Mouse (Mus musculus) neural tube, embryonic 13.5 days (tissue): ENCODE data around the gene Lrwd1. TPM values are rescaled to one million over a fixed set of nuclear protein-coding genes. Genes with fewer than 3 reads are reported as not detected.
"Not testable (repeated sequence)": the region's sequence is repeated elsewhere in the genome, so short reads cannot be mapped to it uniquely, and the experiment has no call there.

ENCODE experiments used
- ATAC-seq: fragments of 200-750 bp; cut with Nextera tagmentation; 2 replicates; pipeline ENCODE4 v1.8.0; 2017; ENCODE audit warnings: low read depth, mild to moderate bottlenecking, moderate TSS enrichment, moderate library complexity
- H3K27ac ChIP-seq: fragments of 300-500 bp; sonication (generic); replicated peaks from 2 replicates; pipeline ENCODE4 v1.5.1; 2015; ENCODE audit warnings: moderate library complexity, mild to moderate bottlenecking, inconsistent platforms
- H3K27me3 ChIP-seq: fragments of 300-500 bp; sonication (generic); 2 replicates; pipeline ENCODE4 v1.6.1; 2015; ENCODE audit warnings: mild to moderate bottlenecking, inconsistent platforms
- H3K36me3 ChIP-seq: fragments of 300-500 bp; sonication (generic); 2 replicates; pipeline ENCODE4 v1.6.1; 2015; ENCODE audit warnings: mild to moderate bottlenecking, inconsistent platforms
- H3K4me1 ChIP-seq: fragments of 300-500 bp; sonication (generic); replicated peaks from 2 replicates; pipeline ENCODE4 v1.6.1; 2015; ENCODE audit warnings: inconsistent platforms
- H3K4me2 ChIP-seq: fragments of 300-500 bp; sonication (generic); 2 replicates; pipeline ENCODE4 v1.6.1; 2015; ENCODE audit warnings: inconsistent platforms, mild to moderate bottlenecking, moderate library complexity
- H3K4me3 ChIP-seq: fragments of 300-500 bp; sonication (generic); 2 replicates; pipeline ENCODE4 v1.5.1; 2015; ENCODE audit warnings: mild to moderate bottlenecking, inconsistent platforms
- H3K9ac ChIP-seq: fragments of 300-500 bp; sonication (generic); 2 replicates; pipeline ENCODE4 v1.6.1; 2015; ENCODE audit warnings: moderate library complexity, mild to moderate bottlenecking, inconsistent platforms
- H3K9me3 ChIP-seq: fragments of 300-500 bp; sonication (generic); 2 replicates; pipeline ENCODE4 v1.6.1; 2016; ENCODE audit warnings: inconsistent platforms
- WGBS: fragments of 180-500 bp; shearing (Covaris S2); methylation state at CpG from one replicate; pipeline ENCODE4 v1.1.7; 2015; 5-methylcytosine and 5-hydroxymethylcytosine counted together
- polyA plus RNA-seq: library from polyadenylated mRNA; unstranded; fragments of >200 nt; fragmentation: Nextera tagmentation; extraction: Ambion mirVana; gene quantifications from 2 replicates; pipeline ENCODE4 v1.2.1, GENCODE M21; 2015

The Lrwd1 gene
- polyA plus RNA-seq, 1 experiment from 2014 or later, result 25.0 TPM

GRCm38 (mm10) chr5:136169626-136170511 is 34.0 kb upstream of the Lrwd1 start:
- peaks cover 45% of the 10 kb centered on the region for H3K4me1 ChIP-seq
- H3K27me3 ChIP-seq, result peaks cover 6% of the 10 kb centered on the region; the same call in 1 of the 2 replicates
- H3K4me2 ChIP-seq, result peak overlapping the region; percentile 90
- peak overlapping the region; percentile 79 for H3K27ac ChIP-seq
- 0 out of 2 replicates have a peak, but pooled peaks cover 5% of the 10 kb centered on the region for H3K9me3 ChIP-seq
- peaks cover 20% of the 10 kb centered on the region for H3K36me3 ChIP-seq
- H3K9ac ChIP-seq, result peak overlapping the region; percentile 84
- peak; percentile 64 for ATAC-seq
- H3K4me3 ChIP-seq, result peak overlapping the region; percentile 65
- 12% methylated on average over 15 of the region's 15 CpGs for WGBS

GRCm38 (mm10) chr5:136168071-136168470 is 32.2 kb upstream of the Lrwd1 start:
- Histone ChIP-seq H3K4me1 (peaks cover 44% of the 10 kb centered on the region), H3K36me3 (peaks cover 20% of the 10 kb centered on the region), H3K27me3 (peaks cover 6% of the 10 kb centered on the region; the same call in 1 of the 2 replicates), H3K27ac (no peak overlapping the region), H3K9me3 (0 out of 2 replicates have a peak, but pooled peaks cover 5% of the 10 kb centered on the region), H3K4me2 (no peak overlapping the region), H3K4me3 (no peak overlapping the region), H3K9ac (no peak overlapping the region)
- 92% methylated on average over 3 of the region's 3 CpGs for WGBS
- ATAC-seq, result no peak

GRCm38 (mm10) chr5:136167296-136167695 is 31.4 kb upstream of the Lrwd1 start:
- no peak overlapping the region for H3K4me3 ChIP-seq
- H3K9ac ChIP-seq, result no peak overlapping the region
- H3K27ac ChIP-seq, result no peak overlapping the region
- H3K4me1 ChIP-seq, result peaks cover 44% of the 10 kb centered on the region
- WGBS, result 90% methylated on average over 4 of the region's 4 CpGs
- no peak overlapping the region for H3K4me2 ChIP-seq
- H3K9me3 ChIP-seq, result 0 out of 2 replicates have a peak, but pooled peaks cover 5% of the 10 kb centered on the region
- no peak for ATAC-seq
- H3K36me3 ChIP-seq, result peaks cover 20% of the 10 kb centered on the region
- peaks cover 3% of the 10 kb centered on the region; the same call in 1 of the 2 replicates for H3K27me3 ChIP-seq

DNA sequence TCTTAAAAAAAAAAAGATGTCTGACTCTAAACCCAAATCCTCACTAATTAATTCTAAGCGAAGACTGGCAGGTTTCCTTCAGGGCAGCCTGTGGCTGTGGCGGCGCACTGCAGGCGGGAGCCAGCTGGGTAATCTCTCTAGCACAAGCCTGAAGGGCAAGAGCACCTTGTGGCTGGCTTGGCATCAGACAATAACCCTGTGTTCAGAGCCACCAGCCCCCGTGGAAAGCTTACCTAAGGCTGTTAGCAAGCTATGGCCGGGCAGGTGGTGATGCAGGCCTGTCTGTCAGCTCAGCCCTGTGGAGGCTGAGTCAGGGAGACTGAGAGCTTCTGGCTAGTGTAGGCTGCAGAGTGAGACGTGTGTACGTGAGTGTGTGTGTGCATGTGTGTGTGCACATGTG is 29.4 kb upstream of the Lrwd1 start:
- Histone ChIP-seq H3K27ac (peak overlapping the region; percentile 28; the same call in 1 of the 2 replicates), H3K27me3 (no peaks in the 10 kb centered on the region), H3K4me1 (peaks cover 30% of the 10 kb centered on the region), H3K9ac (peak overlapping the region; percentile 17; the same call in 1 of the 2 replicates), H3K4me2 (no peak overlapping the region), H3K9me3 (0 out of 2 replicates have a peak, but pooled peaks cover 5% of the 10 kb centered on the region), H3K36me3 (peaks cover 33% of the 10 kb centered on the region), H3K4me3 (no peak overlapping the region)
- ATAC-seq, result no peak
- 75% methylated on average over 8 of the region's 8 CpGs for WGBS

DNA sequence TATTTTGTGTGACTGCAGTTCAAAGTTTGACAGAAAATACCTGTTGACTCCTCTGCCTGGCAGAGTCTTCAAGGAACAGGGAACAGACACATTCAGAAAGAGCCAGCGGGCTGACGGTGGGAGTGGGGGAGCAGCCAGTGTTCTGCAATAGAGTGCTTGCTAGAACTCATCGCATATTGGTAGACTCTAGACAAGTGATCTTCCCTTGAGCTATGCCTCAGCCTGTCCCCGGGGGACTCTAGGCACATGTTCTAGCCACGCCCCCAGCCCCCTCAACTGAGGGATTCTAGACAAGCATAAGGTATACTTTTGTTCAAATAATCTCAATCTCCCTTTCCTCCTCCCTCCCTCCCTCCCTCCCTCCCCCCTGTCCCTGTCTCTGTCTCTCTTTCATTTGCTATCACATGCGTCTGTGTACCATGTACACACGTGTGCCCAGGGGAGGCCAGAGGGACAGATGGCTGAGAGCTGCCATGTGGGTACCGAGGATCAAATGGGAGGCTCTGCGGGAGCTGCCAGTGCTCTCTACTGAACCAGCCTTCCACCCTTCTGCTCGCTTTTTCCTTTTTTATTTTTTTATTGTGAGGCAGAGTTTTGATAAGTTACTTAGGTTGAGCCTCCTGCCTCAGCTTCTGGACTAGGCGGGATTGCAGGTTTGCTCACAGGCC is 28.1 kb upstream of the Lrwd1 start:
- no peaks in the 10 kb centered on the region for H3K27me3 ChIP-seq
- peaks cover 35% of the 10 kb centered on the region for H3K36me3 ChIP-seq
- no peak overlapping the region for H3K4me3 ChIP-seq
- H3K9ac ChIP-seq, result no peak overlapping the region
- 0 out of 2 replicates have a peak, but pooled peaks cover 5% of the 10 kb centered on the region for H3K9me3 ChIP-seq
- peaks cover 22% of the 10 kb centered on the region for H3K4me1 ChIP-seq
- ATAC-seq, result no peak; the same call in 1 of the 2 replicates
- WGBS, result 67% methylated on average over 11 of the region's 11 CpGs
- H3K4me2 ChIP-seq, result no peak overlapping the region
- H3K27ac ChIP-seq, result peak overlapping the region; percentile 28; the same call in 1 of the 2 replicates

DNA sequence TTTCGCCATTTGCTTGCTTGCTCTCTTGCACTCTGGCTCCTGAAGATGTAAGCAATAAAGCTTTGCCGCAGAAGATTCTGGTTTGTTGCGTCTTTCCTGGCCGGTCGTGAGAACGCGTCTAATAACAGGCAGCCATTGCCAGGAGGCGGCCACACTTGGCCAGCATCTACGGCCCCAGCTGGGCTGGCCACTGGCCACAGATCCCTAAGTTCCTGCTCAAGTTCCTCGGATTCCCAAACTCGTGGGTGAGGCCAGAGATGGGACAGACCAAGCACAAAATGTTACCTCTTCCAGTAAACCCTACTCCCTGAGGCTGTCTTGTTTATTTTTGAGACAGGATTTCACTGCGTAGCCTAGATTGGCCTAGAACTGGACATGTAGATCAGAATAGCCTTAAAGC is 24.2 kb upstream of the Lrwd1 start:
- 91% methylated on average over 11 of the region's 12 CpGs for WGBS

GRCm38 (mm10) chr5:136155399-136155798 is 19.5 kb upstream of the Lrwd1 start:
- ATAC-seq, result no peak
- WGBS, result 94% methylated on average over 5 of the region's 5 CpGs

More for the DNA sequence above, 24.2 kb upstream of the Lrwd1 start:
- H3K4me1 ChIP-seq, H3K9ac ChIP-seq, H3K27ac ChIP-seq, H3K4me2 ChIP-seq, H3K9me3 ChIP-seq, H3K27me3 ChIP-seq, ATAC-seq, H3K4me3 ChIP-seq: not testable (repeated sequence)
- peaks cover 15% of the 10 kb centered on the region for H3K36me3 ChIP-seq

DNA sequence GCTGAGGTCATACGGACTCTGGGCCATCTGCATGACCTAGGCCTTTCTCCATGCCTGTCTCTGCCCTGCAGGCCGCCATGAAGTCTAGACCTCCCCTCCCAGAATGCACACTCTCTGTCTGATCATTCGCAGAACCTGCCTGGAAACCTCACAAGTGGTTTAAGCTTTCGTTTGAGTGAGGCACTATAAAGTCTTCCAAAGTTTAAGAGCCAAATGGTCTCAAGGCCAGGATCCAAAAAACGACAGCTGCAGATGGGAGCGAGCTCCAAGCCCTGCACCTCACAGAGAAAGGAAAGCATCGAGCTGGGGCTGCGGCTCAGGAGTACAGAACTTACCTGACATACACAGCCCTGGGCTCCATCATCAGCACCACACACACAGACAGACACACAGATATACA is 16.5 kb upstream of the Lrwd1 start:
- Histone ChIP-seq H3K4me3 (no peak overlapping the region), H3K27me3 (no peaks in the 10 kb centered on the region), H3K27ac (no peak overlapping the region), H3K4me1 (no peaks in the 10 kb centered on the region), H3K36me3 (peaks cover 6% of the 10 kb centered on the region; the same call in 1 of the 2 replicates), H3K9ac (no peak overlapping the region), H3K4me2 (no peak overlapping the region), H3K9me3 (no peaks in the 10 kb centered on the region)
- 79% methylated on average over 8 of the region's 8 CpGs for WGBS
- ATAC-seq, result no peak

More at GRCm38 (mm10) chr5:136155399-136155798, 19.5 kb upstream of the Lrwd1 start:
- H3K4me1 ChIP-seq, result no peaks in the 10 kb centered on the region
- H3K27me3 ChIP-seq, result no peaks in the 10 kb centered on the region
- no peak overlapping the region for H3K4me2 ChIP-seq
- H3K9ac ChIP-seq, result no peak overlapping the region
- H3K36me3 ChIP-seq, result peaks cover 10% of the 10 kb centered on the region
- no peak overlapping the region for H3K4me3 ChIP-seq
- H3K27ac ChIP-seq, result no peak overlapping the region
- H3K9me3 ChIP-seq, result no peaks in the 10 kb centered on the region

DNA sequence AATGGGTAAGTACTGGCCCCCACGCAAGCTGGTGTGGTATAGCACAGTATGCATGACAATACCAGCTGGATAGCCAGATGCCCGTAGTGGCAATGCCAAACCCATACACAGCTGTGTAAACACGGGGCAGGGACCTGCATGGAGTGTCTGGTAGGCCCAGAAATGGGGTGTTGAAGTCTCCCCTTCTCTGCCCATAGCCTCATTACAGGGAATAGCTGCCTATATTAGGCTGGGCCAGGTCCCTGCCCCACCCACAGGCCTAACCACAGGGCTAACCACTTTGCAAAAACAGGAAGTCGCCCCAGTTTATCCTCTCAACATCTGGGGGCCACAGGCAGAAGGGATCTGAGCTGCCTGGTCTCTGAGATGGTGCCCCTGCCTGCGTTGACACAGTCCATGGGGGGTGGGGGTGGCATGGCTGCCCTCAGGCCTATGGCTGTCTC is 13.3 kb upstream of the Lrwd1 start:
- H3K4me1 ChIP-seq, H3K36me3 ChIP-seq, H3K9me3 ChIP-seq, H3K4me2 ChIP-seq, H3K27ac ChIP-seq, H3K4me3 ChIP-seq, H3K27me3 ChIP-seq, H3K9ac ChIP-seq, ATAC-seq: not testable (repeated sequence)
- 74% methylated on average over 5 of the region's 5 CpGs for WGBS

GRCm38 (mm10) chr5:136147704-136148103 is 11.8 kb upstream of the Lrwd1 start:
- no peaks in the 10 kb centered on the region for H3K9me3 ChIP-seq
- no peaks in the 10 kb centered on the region for H3K27me3 ChIP-seq
- H3K4me1 ChIP-seq, result no peaks in the 10 kb centered on the region
- no peaks in the 10 kb centered on the region for H3K36me3 ChIP-seq
- no peak overlapping the region for H3K4me3 ChIP-seq
- H3K27ac ChIP-seq, result no peak overlapping the region
- ATAC-seq, result no peak
- H3K4me2 ChIP-seq, result no peak overlapping the region
- no peak overlapping the region for H3K9ac ChIP-seq
- WGBS, result 79% methylated on average over 8 of the region's 8 CpGs

DNA sequence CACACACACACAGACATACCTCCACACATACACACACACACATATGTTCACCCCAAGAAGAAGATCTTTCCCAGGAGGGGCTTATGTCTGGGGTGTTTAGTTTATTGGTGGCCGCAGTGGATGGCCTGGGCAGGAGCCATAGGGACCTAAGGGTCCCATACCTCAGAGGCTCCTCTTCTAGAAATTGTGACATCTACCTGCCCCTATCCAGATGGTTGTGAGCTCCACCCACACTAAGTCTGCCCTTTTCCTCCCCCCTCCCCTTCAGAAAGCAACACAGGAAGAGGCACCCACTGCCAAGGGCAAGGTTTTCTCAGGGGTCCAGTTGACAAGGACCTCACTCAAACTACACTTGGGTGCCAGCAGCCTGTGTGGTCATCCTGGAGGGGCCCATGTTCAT is 11.1 kb upstream of the Lrwd1 start:
- Histone ChIP-seq H3K4me2 (no peak overlapping the region), H3K36me3 (peaks cover 7% of the 10 kb centered on the region), H3K9ac (no peak overlapping the region), H3K27ac (no peak overlapping the region), H3K27me3 (no peaks in the 10 kb centered on the region), H3K4me1 (no peaks in the 10 kb centered on the region), H3K4me3 (no peak overlapping the region), H3K9me3 (no peaks in the 10 kb centered on the region)
- ATAC-seq, result no peak
- WGBS, result 93% methylated on average over 1 of the region's 1 CpGs
